Mouse (Mus musculus) adrenal gland, adult 10 weeks (tissue): Measurements from ENCODE around the gene Ptprk. TPM values are rescaled to one million over a fixed set of nuclear protein-coding genes. Genes with fewer than 3 reads are reported as not detected.

Experiments used
- polyA plus RNA-seq: library from polyadenylated mRNA; stranded (reverse); fragments of 350-450 nt; fragmentation: Illumina TruSeq; extraction: RNeasy Lipid Tissue Mini Kit (QIAGEN cat#74804); gene quantifications from one replicate; pipeline ENCODE4 v1.2.3, GENCODE M21; 2014; ENCODE audit warnings: low read depth, low replicate concordance

The Ptprk gene
- 20.9 TPM for polyA plus RNA-seq

GRCm38 (mm10) chr10:28074653-28075451 lies at the start of gene Ptprk:
Gene Ptprk, plus strand, starts transcription at chr10:28074820.

